Mouse (Mus musculus) small intestine, adult 2 months (tissue): ENCODE measurements around the gene Mllt1.

Source experiments
- CTCF ChIP-seq: fragments of 200-500 bp; IDR thresholded peaks from 2 replicates; pipeline ENCODE4 v1.5.1; 2012; ENCODE audit warnings: low read depth, mild to moderate bottlenecking, control low read depth, inconsistent platforms, low read length, moderate library complexity, mixed read lengths; ENCODE audit not compliant: insufficient replicate concordance, insufficient read length; ENCODE audit errors: extremely low read depth
- POLR2A ChIP-seq: fragments of 200-500 bp; IDR thresholded peaks from 2 replicates; pipeline ENCODE4 v1.6.1; 2012; ENCODE audit warnings: low read depth, mild to moderate bottlenecking, control low read depth, inconsistent platforms, low read length, moderate library complexity

DNA sequence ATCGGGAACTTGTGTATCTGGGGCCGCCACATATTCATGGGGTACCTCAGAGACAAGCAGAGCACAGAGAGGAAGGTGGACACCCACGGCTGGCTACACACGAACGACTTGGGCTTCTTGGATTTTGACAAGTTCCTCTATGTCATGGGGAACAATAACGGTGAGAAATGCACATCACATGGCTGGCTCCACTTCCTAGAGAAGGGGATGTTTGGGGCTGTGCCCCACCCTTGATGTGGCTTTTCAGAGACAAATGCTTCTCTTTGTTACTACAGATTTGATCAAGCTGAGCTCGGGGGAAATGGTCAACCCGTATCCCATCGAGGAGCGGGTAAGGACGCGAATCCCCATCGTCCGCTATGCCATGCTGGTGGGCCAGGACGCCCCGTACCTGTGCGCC lies 50.4 kb downstream of the Mllt1 start:
- TF ChIP-seq CTCF: no peak
- no peak for TF ChIP-seq POLR2A
